In the genomic region with DNA sequence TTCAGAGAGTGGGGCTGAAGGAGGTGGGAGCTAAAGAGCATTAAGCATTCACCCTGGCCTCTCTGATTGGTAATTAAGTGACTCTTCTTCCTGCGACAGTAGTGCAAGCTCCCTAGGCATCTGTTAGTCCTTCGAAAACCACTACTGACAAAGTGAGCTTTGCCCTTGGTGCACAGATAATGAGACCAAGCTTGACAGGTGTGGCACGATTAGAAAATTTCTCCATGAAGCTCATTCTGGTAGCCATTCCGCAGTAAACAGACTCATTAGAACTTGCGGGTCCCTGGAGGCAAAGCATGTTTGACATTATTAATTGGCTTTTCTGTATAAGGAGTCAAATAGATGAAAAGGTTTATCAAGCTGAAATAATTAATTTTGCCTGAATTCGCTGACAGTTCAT, we compare ENCODE assay signal across 20 mouse cellular contexts.
"Had no signal": no experiment of that assay in that cellular context is flagged by ENCODE, and none has a peak within 500 bp of the region (broad histone marks: within the 10 kb centered on the region; RNA-seq: fewer than 3 reads in every experiment).

No protein-coding gene starts in this region.

- H3K9ac ChIP-seq: kidney, embryonic 15.5 days; limb, embryonic 12.5 days; limb, embryonic 15.5 days; liver, embryonic 14.5 days; liver, postnatal 0 days; lung, embryonic 14.5 days; midbrain, embryonic 15.5 days; neural tube, embryonic 13.5 days; stomach, embryonic 15.5 days had no signal

- H3K4me1 ChIP-seq: stomach, embryonic 15.5 days had no signal

- ATAC-seq: liver, postnatal 0 days; lung, postnatal 0 days had no signal

- H3K9me3 ChIP-seq: kidney, embryonic 15.5 days; limb, embryonic 12.5 days; limb, embryonic 15.5 days; midbrain, embryonic 15.5 days; neural tube, embryonic 13.5 days; stomach, embryonic 15.5 days had no signal

- H3K36me3 ChIP-seq: kidney, embryonic 15.5 days; limb, embryonic 12.5 days; limb, embryonic 15.5 days; midbrain, embryonic 15.5 days; neural tube, embryonic 13.5 days; stomach, embryonic 15.5 days had no signal

- H3K27ac ChIP-seq: kidney, embryonic 15.5 days; limb, embryonic 12.5 days; limb, embryonic 15.5 days; liver, embryonic 14.5 days; macrophage; midbrain, embryonic 15.5 days; neural tube, embryonic 13.5 days; stomach, embryonic 15.5 days had no signal

- DNase-seq: kidney, adult 8-10 months; kidney, postnatal 10 days; kidney, postnatal 4 days; left cerebral cortex, postnatal 4 days; liver, postnatal 0 days; lung, embryonic 14.5 days; right cerebral cortex, postnatal 25 days; spleen, adult 18-20 months; thymus, postnatal 25 days had no signal

- H3K27me3 ChIP-seq: limb, embryonic 15.5 days; stomach, embryonic 15.5 days had no signal

- H3K4me3 ChIP-seq: kidney, embryonic 15.5 days; limb, embryonic 12.5 days; limb, embryonic 15.5 days; midbrain, embryonic 15.5 days; myocyte; neural tube, embryonic 13.5 days; stomach, embryonic 15.5 days had no signal

- H3K4me2 ChIP-seq: kidney, embryonic 15.5 days; limb, embryonic 12.5 days; limb, embryonic 15.5 days; liver, embryonic 11.5 days; lung, embryonic 14.5 days; midbrain, embryonic 15.5 days; neural tube, embryonic 13.5 days; stomach, embryonic 15.5 days had no signal
